Mouse (Mus musculus) megakaryocyte, adult 5-6 weeks (primary cell): ENCODE results near the gene Tmem176b. TPM values are rescaled to one million over a fixed set of nuclear protein-coding genes. Genes with fewer than 3 reads are reported as not detected.

Source experiments
- ATAC-seq: 2 replicates; pipeline ENCODE4 v1.8.0; 2016; ENCODE audit warnings: mild to moderate bottlenecking, inconsistent platforms; ENCODE audit not compliant: poor library complexity, severe bottlenecking
- total RNA-seq, 2 experiments: library from RNA; stranded (forward) in 1 of 2; stranded (reverse) in 1 of 2; fragments of 153-499, 151-499 nt in 1 of 2; fragments of 221-1000, 200-1000 nt in 1 of 2; gene quantifications; 2 replicates each; pipeline versions ENCODE4 v1.2.3 to v1.2.4; 2015 to 2017

The Tmem176b gene
- total RNA-seq, 2 experiments from 2014 or later, result 74.3 to 85.0 TPM

- no peak for ATAC-seq
Observed at GRCm38 (mm10) chr6:48803406-48804051, 37.8 kb downstream of the Tmem176b start.

DNA sequence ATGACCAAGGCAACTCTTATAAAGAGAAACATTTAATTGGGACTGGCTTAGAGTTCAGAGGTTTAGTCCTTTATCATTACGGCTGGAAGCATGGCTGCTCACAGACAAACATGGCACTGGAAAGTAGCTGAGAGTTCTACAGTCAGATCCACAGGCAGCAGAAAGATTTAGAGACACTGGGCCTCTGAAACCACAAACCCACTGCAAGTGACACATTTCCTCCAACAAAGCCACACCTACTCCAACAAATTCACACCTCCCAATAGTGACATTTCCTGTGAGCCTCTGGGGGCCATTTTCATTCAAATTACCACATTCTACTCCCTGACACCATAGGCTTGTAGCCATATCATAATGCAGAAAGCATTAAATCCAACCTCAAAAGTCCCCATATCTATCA lies 39.4 kb downstream of the Tmem176b start:
- peak; percentile 63; the same call in 1 of the 2 replicates for ATAC-seq

GRCm38 (mm10) chr6:48787867-48788266 lies 53.4 kb downstream of the Tmem176b start:
- ATAC-seq, result no peak

DNA sequence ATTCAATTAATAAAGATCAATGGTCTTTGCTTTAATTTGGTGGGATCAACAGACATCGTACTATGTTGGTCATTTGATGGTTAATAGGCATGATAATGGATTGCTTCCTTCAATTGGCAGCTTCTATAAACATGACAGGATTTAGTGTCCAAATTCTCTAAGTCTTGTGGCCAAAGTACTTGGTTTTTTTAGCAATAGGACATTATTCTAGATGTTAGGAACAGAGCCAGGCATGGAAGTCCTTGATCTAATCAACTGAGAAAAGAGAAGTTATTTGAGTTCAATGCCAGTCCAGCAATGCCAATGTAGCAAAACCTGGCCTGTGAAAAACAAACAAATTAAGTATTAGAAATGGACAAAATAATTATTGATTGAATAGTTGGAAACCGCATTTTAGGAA lies 55.7 kb downstream of the Tmem176b start:
- ATAC-seq, result no peak

- no peak for ATAC-seq
Observed at GRCm38 (mm10) chr6:48785189-48785588, 56.1 kb downstream of the Tmem176b start.

GRCm38 (mm10) chr6:48784406-48784805 lies 56.9 kb downstream of the Tmem176b start:
- no peak for ATAC-seq

Other genes starting within 250 kb of the Tmem176b start
- 1.8 and 2.7 TPM in 2 replicates for gene Repin1, start 247.6 kb downstream of the Tmem176b start, total RNA-seq (2015)
- gene Repin1, start 247.6 kb downstream of the Tmem176b start, total RNA-seq (2017), result 4.0 and 4.3 TPM in 2 replicates
- gene Gm44965, start 247.6 kb downstream of the Tmem176b start, total RNA-seq (2015), result not detected in 2 replicates
- not detected in 2 replicates for gene Gm44965, start 247.6 kb downstream of the Tmem176b start, total RNA-seq (2017)
- 0.45 and 0.82 TPM in 2 replicates for gene Zfp775, start 239.4 kb downstream of the Tmem176b start, total RNA-seq (2015)
- gene Zfp775, start 239.4 kb downstream of the Tmem176b start, total RNA-seq (2017), result 1.8 and 6.3 TPM in 2 replicates
- gene AI854703, start 214.7 kb downstream of the Tmem176b start, total RNA-seq (2015), result not detected in 2 replicates
- gene AI854703, start 214.7 kb downstream of the Tmem176b start, total RNA-seq (2017), result not detected in 2 replicates
- 2.8 and 2.9 TPM in 2 replicates for gene Gimap8, start 194.3 kb downstream of the Tmem176b start, total RNA-seq (2015)
- 4.9 and 8.0 TPM in 2 replicates for gene Gimap8, start 194.3 kb downstream of the Tmem176b start, total RNA-seq (2017)
- gene Gimap9, start 165.4 kb downstream of the Tmem176b start, total RNA-seq (2015), result 5.0 and 11.2 TPM in 2 replicates
- 8.9 and 10.4 TPM in 2 replicates for gene Gimap9, start 165.4 kb downstream of the Tmem176b start, total RNA-seq (2017)
- gene Gimap4, start 156.9 kb downstream of the Tmem176b start, total RNA-seq (2015), result 24.2 and 24.8 TPM in 2 replicates
- 46.0 and 76.0 TPM in 2 replicates for gene Gimap4, start 156.9 kb downstream of the Tmem176b start, total RNA-seq (2017)
- gene Gimap6, start 133.3 kb downstream of the Tmem176b start, total RNA-seq (2015), result 6.2 and 10.6 TPM in 2 replicates
- gene Gimap6, start 133.3 kb downstream of the Tmem176b start, total RNA-seq (2017), result 15.7 and 23.1 TPM in 2 replicates
- 0.68 TPM in 1 of 2 replicates, not detected in the other for gene Gm28053, start 122.9 kb downstream of the Tmem176b start, total RNA-seq (2015)
- gene Gm28053, start 122.9 kb downstream of the Tmem176b start, total RNA-seq (2017), result 7.3 and 16.2 TPM in 2 replicates
- 1.5 and 3.5 TPM in 2 replicates for gene Gimap7, start 122.9 kb downstream of the Tmem176b start, total RNA-seq (2015)
- gene Gimap7, start 122.9 kb downstream of the Tmem176b start, total RNA-seq (2017), result 3.9 TPM in 2 replicates
- 5.0 and 5.8 TPM in 2 replicates for gene Gimap1, start 102.4 kb downstream of the Tmem176b start, total RNA-seq (2015)
- 5.3 and 14.2 TPM in 2 replicates for gene Gimap1, start 102.4 kb downstream of the Tmem176b start, total RNA-seq (2017)
- 4.7 and 5.7 TPM in 2 replicates for gene Gimap5, start 95.3 kb downstream of the Tmem176b start, total RNA-seq (2015)
- gene Gimap5, start 95.3 kb downstream of the Tmem176b start, total RNA-seq (2017), result 4.5 and 11.2 TPM in 2 replicates
- gene Gimap3, start 70.6 kb downstream of the Tmem176b start, total RNA-seq (2015), result 5.3 and 9.4 TPM in 2 replicates
- 7.8 and 9.9 TPM in 2 replicates for gene Gimap3, start 70.6 kb downstream of the Tmem176b start, total RNA-seq (2017)
- 33.4 and 35.5 TPM in 2 replicates for gene Tmem176a, start 577 bp downstream of the Tmem176b start, total RNA-seq (2015)
- 16.5 and 20.0 TPM in 2 replicates for gene Tmem176a, start 577 bp downstream of the Tmem176b start, total RNA-seq (2017)
- not detected in 2 replicates for gene Aoc1, start 31.4 kb upstream of the Tmem176b start, total RNA-seq (2015)
- not detected in 2 replicates for gene Aoc1, start 31.4 kb upstream of the Tmem176b start, total RNA-seq (2017)
- gene 1600015I10Rik, start 88.4 kb upstream of the Tmem176b start, total RNA-seq (2015), result not detected in 2 replicates
- gene 1600015I10Rik, start 88.4 kb upstream of the Tmem176b start, total RNA-seq (2017), result not detected in 2 replicates
- gene Doxl2, start 133.5 kb upstream of the Tmem176b start, total RNA-seq (2015), result not detected in 2 replicates
- not detected in 2 replicates for gene Doxl2, start 133.5 kb upstream of the Tmem176b start, total RNA-seq (2017)
- not detected in 2 replicates for gene Svs1, start 145.4 kb upstream of the Tmem176b start, total RNA-seq (2015)
- gene Svs1, start 145.4 kb upstream of the Tmem176b start, total RNA-seq (2017), result not detected in 2 replicates
- gene Gpnmb, start 195.1 kb upstream of the Tmem176b start, total RNA-seq (2015), result 0.94 and 2.3 TPM in 2 replicates
- 0.45 and 0.81 TPM in 2 replicates for gene Gpnmb, start 195.1 kb upstream of the Tmem176b start, total RNA-seq (2017)
- 25.9 and 38.8 TPM in 2 replicates for gene Malsu1, start 232.3 kb upstream of the Tmem176b start, total RNA-seq (2015)
- gene Malsu1, start 232.3 kb upstream of the Tmem176b start, total RNA-seq (2017), result 15.8 and 17.0 TPM in 2 replicates